In genomic region chr4:3068306-3069223, GRCm38 (mm10) we compare ENCODE assay signal across 11 mouse cellular contexts.
DNase-seq lines count a peak whose midpoint lies in the region; ATAC-seq and TF ChIP-seq lines count a peak whose summit lies in the region.
"Had no signal": no experiment of that assay in that cellular context is flagged by ENCODE, and none has a peak within 500 bp of the region (broad histone marks: within the 10 kb centered on the region; RNA-seq: fewer than 3 reads in every experiment).

No protein-coding gene starts in this region.

- peak; percentile 1 to 10 for DNase-seq in heart, adult 2 months
- no peak for DNase-seq in heart, adult 8-10 months (ENCODE audit: low spot score)
- peak; percentile 0 to 6 for DNase-seq in spleen, postnatal 14 days (ENCODE audit: low spot score in 2 of 2)
- DNase-seq in spleen, adult 12 weeks (ENCODE audit: low spot score) = no peak
- DNase-seq in liver, embryonic 11.5 days (ENCODE audit: low spot score) = no peak
- no peak for DNase-seq in layer of hippocampus, postnatal 25 days (ENCODE audit: extremely low spot score in 1 of 2, low spot score in 1 of 2)
- no peak for DNase-seq in embryo, embryonic 10 days (ENCODE audit: low spot score)

- no peaks in the 10 kb centered on the region for H3K27me3 ChIP-seq in heart, adult 2 months (ENCODE audit: control insufficient read depth, insufficient read depth, low read length)
- H3K27me3 ChIP-seq in liver, embryonic 11.5 days (replicated peaks; ENCODE audit: control insufficient read depth, insufficient read depth, low read length) = no peaks in the 10 kb centered on the region
- H3K27me3 ChIP-seq in stomach, embryonic 16.5 days (ENCODE audit: control insufficient read depth, insufficient read depth, low read length) = no peaks in the 10 kb centered on the region
- H3K27me3 ChIP-seq: heart, embryonic 13.5 days; stomach, embryonic 15.5 days had no signal

- H3K4me2 ChIP-seq in liver, embryonic 11.5 days = no peak overlapping the region
- no peak overlapping the region for H3K4me2 ChIP-seq in stomach, embryonic 16.5 days (ENCODE audit: low read depth, low read length)
- H3K4me2 ChIP-seq: heart, embryonic 13.5 days; stomach, embryonic 15.5 days had no signal

- no peak for TF ChIP-seq CTCF in heart, adult 2 months (IDR thresholded peaks at IDR 0.05)

- intact Hi-C loops in heart, adult 2 months (cut with DNase I) = no loop called here

- peak; percentile 18; the same call in 1 of the 2 replicates for ATAC-seq in liver, embryonic 11.5 days (replicated peaks; ENCODE audit: low FRiP score)
- ATAC-seq in stomach, embryonic 16.5 days (ENCODE audit: insufficient read depth, low FRiP score) = peak; percentile 34; the same call in 1 of the 2 replicates

- no peaks in the 10 kb centered on the region for H3K79me2 ChIP-seq in heart, adult 2 months (replicated peaks; ENCODE audit: control insufficient read depth, insufficient read depth, low read length)

- TF ChIP-seq EP300 in heart, adult 2 months (IDR thresholded peaks at IDR 0.05; ENCODE audit: insufficient read depth, low read depth, low read length) = no peak

- no peak overlapping the region for H3K27ac ChIP-seq in heart, adult 2 months
- H3K27ac ChIP-seq in liver, embryonic 11.5 days (ENCODE audit: low read depth, low read length) = no peak overlapping the region
- no peak overlapping the region for H3K27ac ChIP-seq in stomach, embryonic 16.5 days (ENCODE audit: low read length)
- H3K27ac ChIP-seq: heart, embryonic 13.5 days; macrophage; stomach, embryonic 15.5 days had no signal

- no peaks in the 10 kb centered on the region for H3K36me3 ChIP-seq in heart, adult 2 months (ENCODE audit: control insufficient read depth, insufficient read depth, low read length)
- H3K36me3 ChIP-seq in liver, embryonic 11.5 days (ENCODE audit: control insufficient read depth, insufficient read depth, low read length) = 0 out of 2 replicates have a peak, but pooled peaks cover 3% of the 10 kb centered on the region
- no peaks in the 10 kb centered on the region for H3K36me3 ChIP-seq in stomach, embryonic 16.5 days (ENCODE audit: control insufficient read depth, insufficient read depth, low read length)
- H3K36me3 ChIP-seq: heart, embryonic 13.5 days; stomach, embryonic 15.5 days had no signal

- no peak overlapping the region for H3K9ac ChIP-seq in heart, adult 2 months (ENCODE audit: low read depth, low read length)
- no peak overlapping the region for H3K9ac ChIP-seq in liver, embryonic 11.5 days (ENCODE audit: low read depth, low read length)
- H3K9ac ChIP-seq in stomach, embryonic 16.5 days (ENCODE audit: low read length) = no peak overlapping the region
- H3K9ac ChIP-seq: heart, embryonic 13.5 days; stomach, embryonic 15.5 days had no signal

- H3K9me3 ChIP-seq in liver, embryonic 11.5 days (ENCODE audit: control insufficient read depth, low read length) = peaks cover 64% of the 10 kb centered on the region
- peaks cover 36% of the 10 kb centered on the region for H3K9me3 ChIP-seq in stomach, embryonic 16.5 days (replicated peaks; ENCODE audit: control insufficient read depth, low read length)

- H3K4me3 ChIP-seq in heart, adult 2 months = no peak overlapping the region
- no peak overlapping the region for H3K4me3 ChIP-seq in liver, embryonic 11.5 days (ENCODE audit: low read depth, low read length)
- H3K4me3 ChIP-seq in stomach, embryonic 16.5 days (replicated peaks; ENCODE audit: low read length) = no peak overlapping the region
- H3K4me3 ChIP-seq: heart, embryonic 13.5 days; stomach, embryonic 15.5 days had no signal

- no peak for TF ChIP-seq POLR2A in heart, adult 2 months (IDR thresholded peaks at IDR 0.05; ENCODE audit: insufficient read depth, low read depth, low read length)

- H3K4me1 ChIP-seq in heart, adult 2 months (ENCODE audit: control insufficient read depth, insufficient read depth, low read length) = no peaks in the 10 kb centered on the region
- H3K4me1 ChIP-seq in liver, embryonic 11.5 days (replicated peaks; ENCODE audit: control insufficient read depth, insufficient read depth, low read length) = no peaks in the 10 kb centered on the region
- H3K4me1 ChIP-seq in stomach, embryonic 16.5 days (ENCODE audit: control insufficient read depth, insufficient read depth, low read length) = no peaks in the 10 kb centered on the region
- H3K4me1 ChIP-seq: heart, embryonic 13.5 days; stomach, embryonic 15.5 days had no signal

- WGBS in heart, adult 2 months = 73% methylated on average over 6 of the region's 6 CpGs
- WGBS in liver, embryonic 11.5 days = 76% methylated on average over 6 of the region's 6 CpGs
- WGBS in stomach, embryonic 16.5 days = 81% methylated on average over 6 of the region's 6 CpGs

Comparison
In these comparisons a context has a peak if more than half of its experiments do, and no peak if none do; other contexts are left out.
1. DNase-seq: peak in heart, adult 2 months (2 of 2) and spleen, postnatal 14 days (2 of 2); none in heart, adult 8-10 months (single experiment), spleen, adult 12 weeks (single experiment), liver, embryonic 11.5 days (single experiment), layer of hippocampus, postnatal 25 days (0 of 2) and embryo, embryonic 10 days (single experiment).